Mouse (Mus musculus) heart, postnatal 25 days (tissue): ENCODE results near the gene Igf1r. TPM values are rescaled to one million over a fixed set of nuclear protein-coding genes. Genes with fewer than 3 reads are reported as not detected.
A peak's percentile ranks its signal among the peaks of the same experiment; 100 is the strongest.

ENCODE experiments used
- DNase-seq: peaks from one replicate; pipeline ENCODE4 v3.0.0; 2022; ENCODE audit warnings: low spot score
- intact Hi-C: fragments of 180-260 bp; cut with DNase I; formaldehyde crosslinking; loops from one replicate; pipeline ENCODE4 v1.15.1; 2025
- total RNA-seq, 2 experiments: library from RNA; stranded (reverse); gene quantifications; 2 replicates each; pipeline ENCODE4 v1.2.3; 2021

Igf1r gene
- total RNA-seq, 2 experiments from 2014 or later, result 12.7 to 18.8 TPM

DNA sequence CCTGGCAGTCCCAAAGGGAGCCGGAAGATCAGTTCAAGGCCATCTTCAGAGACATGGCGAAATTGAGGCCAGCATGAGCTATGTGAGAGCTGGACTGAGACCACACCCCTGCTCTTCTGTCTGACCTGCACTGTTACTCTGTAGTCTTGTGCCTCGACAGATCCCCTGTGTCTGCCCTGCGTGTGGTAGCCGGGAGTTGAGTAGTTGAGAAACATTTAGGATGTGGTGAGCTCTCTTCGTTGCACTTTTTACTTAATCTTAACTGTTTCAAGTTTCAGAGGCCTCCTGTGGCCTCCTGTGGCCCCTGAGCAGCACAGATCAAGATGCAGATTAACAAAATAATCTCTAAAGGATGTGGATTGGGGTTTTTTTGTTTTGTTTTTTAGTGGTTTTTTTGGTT lies 181.1 kb downstream of the Igf1r start:
- DNase-seq, result no peak
- intact Hi-C loops, result loop anchor here (5.0 kb wide), 1 partner anchor 169 kb away; no protein-coding TSS in a partner anchor

DNA sequence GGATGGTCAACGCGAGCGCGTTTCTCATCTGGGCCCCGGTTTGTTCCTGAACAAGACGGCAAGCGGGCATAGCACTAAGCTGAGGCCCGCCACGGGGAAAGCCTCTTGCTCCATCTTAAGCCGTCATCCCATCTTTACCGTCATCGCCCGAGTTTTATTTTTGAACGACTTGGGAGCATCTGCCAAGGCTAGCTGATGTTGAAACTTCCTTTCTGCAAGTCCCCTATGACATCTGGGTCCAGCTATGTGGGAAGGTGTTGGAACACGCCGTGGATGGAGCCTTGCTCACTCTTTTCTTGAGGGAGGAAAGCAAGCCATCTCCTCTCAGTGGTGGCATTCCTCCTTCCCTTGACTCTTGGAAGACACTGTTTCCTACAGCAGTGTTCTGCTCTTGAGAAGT lies 182.3 kb downstream of the Igf1r start:
- intact Hi-C loops, result loop anchor here (5.0 kb wide), 1 partner anchor 167 kb away; no protein-coding TSS in a partner anchor
- DNase-seq, result peak; percentile 52

DNA sequence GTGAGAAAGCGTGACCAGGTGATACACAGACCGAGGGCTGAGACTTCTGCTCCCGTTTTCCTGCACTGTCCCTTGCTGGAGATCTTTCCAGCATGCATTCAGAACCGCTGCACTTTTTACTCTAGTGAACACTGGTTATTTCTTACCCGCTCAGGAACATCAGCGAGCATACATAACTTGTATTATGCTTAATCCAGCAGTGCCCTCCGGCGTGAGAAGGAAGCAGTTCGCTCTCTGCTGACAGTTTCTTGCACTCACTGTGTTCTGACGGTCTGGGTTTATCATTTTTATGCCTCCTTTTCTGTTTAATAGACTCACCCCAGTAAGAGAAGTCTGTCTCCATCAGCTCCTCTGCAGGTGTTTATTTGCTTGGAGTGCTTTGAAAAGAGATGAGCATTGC lies 183.4 kb downstream of the Igf1r start:
- DNase-seq, result no peak
- intact Hi-C loops, result no loop called here

DNA sequence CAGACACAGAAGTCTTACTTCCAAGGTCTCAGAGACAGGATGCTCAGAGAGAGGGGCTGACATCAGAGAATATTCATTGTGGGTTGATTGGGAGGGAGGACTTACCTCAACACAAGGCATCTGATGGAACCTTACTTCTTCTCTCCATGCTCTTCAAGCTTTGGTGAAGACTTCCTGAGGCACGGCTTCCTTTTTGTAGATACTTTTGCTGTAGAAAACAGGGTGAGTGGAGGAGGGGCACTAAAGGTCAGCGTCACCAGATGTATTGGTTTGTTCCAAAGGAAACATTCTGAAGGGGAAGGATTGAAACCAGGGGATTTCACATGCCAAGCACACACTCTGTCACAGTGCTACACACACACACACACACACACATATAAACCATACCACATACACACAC lies 186.8 kb downstream of the Igf1r start:
- no peak for DNase-seq
- intact Hi-C loops, result no loop called here

DNA sequence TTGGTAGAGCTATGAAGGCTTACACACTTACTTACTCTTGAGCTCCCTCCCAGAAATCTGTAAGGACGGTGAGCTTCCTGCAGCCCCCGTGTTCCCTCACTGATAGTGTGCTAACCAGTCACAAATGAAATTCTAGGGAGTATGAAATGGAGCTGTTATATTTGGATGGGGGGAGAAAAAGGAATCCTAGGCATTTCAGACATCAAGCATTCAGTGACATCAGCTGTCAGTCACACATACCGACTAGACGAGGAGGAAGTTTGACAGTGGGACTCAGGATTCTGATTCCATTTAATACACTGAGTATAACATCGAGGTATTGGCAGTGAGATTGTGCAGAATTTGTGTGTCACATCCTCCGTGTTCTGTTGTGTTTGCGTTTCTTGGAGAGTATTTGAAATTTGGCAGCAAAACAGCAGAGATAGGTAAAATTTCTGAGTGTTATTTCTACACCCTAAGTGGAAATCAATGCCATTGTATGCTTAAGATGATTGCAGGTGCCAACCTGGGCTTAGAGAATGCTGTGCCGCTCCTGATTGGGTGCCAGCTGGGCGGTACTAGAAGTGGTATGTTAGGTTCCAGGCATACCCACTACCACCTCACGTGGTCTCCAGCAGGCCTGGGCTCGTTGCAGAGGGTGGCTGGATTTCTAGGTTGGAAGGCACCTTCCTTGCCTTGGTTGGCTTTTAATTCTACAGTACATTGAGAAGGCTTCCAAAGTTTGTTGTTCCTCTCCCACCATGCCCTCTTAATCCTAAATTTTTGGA lies 187.6 kb downstream of the Igf1r start:
- intact Hi-C loops, result no loop called here
- no peak for DNase-seq

DNA sequence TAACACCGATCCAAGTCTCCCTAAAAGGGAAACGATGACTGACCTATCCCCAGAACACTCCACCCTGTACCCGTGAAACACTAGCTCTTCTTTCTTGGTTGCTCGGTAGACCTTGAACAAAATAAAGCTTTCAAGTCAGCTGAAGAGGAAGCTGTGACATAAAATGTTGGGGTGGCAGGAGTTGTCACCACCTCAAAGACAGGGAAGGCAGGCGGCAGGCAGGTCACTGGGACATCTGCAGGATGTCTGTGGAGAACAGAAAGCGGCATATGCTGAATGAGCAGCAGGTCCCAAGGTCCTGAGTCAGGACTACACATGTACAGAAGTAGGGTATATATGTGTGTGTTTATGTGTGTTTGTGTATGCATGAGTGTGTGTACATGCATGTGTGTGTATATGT lies 191.6 kb downstream of the Igf1r start:
- intact Hi-C loops, result no loop called here
- no peak for DNase-seq

DNA sequence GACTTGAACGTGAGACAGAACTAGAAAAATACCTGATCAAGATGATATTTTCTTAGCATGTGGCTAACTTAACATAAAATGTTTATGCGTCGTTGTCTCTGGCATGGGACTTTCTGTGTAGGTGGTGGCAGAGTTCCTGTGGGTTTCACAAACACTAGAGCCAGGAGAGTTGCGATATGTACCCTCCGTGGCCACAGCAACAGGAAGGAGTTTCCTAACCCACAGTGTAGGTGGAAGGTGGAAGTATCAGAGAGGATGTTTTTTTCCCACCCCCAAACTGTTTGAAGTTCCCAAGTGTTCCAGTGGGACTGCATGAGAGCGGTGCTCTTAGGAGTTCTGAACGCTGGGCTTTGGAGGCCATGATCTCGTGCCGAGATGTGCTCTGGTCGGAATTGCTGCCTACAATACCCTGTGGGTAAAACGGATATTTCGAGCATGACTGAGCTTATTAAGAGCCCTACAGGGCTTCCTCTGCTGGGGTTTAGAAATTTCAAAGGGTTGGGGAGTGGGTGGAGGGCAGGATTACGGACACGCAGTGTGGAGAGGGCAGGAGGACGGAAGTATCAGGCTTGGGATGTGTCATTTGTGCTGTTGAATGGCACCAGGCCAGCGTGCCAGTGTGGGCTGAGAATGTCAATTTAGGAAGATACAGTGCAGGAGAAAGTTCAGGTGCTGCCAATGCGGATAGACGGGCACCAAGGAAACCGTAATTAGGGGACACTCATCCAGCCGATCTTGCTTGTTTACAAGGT lies 195.8 kb downstream of the Igf1r start:
- DNase-seq, result no peak
- intact Hi-C loops, result no loop called here

DNA sequence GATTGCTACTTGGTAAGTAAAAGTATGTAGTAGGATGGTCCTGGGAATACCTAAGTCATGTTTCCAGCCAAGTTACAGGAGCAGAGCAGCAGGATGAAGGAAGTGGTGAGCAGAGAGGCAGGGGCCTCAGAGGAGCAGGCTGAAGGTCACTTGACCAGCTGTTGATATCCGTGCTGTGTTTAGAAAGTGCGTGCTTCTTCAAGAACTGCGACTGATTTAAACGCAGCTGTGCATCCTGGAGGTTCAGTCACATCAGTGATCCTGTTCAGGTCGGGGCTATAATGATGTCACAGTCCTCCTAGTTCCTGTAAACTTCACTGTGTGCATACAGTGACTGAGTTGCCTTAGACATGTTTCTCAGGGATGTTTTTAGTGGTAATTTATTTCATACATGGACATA lies 199.3 kb downstream of the Igf1r start:
- DNase-seq, result no peak
- intact Hi-C loops, result no loop called here

DNA sequence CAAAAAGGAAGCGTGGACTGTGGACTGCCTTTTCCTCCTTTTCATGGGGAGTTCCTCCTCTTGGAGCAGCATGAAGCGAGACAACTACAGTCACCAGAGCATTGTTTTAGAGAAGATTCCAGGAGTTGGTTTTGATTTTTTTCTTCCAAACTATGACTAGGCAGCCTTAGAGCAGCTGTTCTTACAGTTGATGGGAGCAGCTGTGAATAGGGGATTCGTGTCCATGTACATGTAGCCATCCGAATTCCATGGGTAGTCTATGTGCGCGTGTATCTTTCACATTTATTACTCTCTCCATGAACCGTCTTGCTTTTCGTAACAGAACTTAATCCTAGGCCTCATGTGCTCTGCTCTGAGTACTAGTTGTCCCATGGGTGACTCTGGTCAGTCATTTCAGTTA lies 199.8 kb downstream of the Igf1r start:
- no peak for DNase-seq
- intact Hi-C loops, result no loop called here

DNA sequence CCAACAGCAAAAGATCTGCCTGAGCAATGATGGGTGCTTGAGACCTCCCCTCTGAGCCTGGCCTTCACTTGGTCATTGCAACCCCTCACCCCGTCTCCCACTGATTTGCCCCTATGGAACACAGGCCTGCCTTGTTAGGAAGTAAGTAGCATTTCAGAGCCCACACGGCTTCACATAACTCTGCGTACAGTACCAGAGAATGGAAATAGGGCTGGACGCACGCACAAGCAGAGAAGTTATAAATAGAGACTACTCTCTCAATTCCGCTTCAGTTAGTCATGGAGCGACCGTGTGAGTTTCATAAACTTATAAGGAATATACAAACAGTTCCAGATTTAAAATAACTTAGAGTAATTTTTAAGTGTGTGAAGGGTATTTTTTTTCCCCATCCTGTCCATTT lies 200.6 kb downstream of the Igf1r start:
- DNase-seq, result no peak
- intact Hi-C loops, result no loop called here

DNA sequence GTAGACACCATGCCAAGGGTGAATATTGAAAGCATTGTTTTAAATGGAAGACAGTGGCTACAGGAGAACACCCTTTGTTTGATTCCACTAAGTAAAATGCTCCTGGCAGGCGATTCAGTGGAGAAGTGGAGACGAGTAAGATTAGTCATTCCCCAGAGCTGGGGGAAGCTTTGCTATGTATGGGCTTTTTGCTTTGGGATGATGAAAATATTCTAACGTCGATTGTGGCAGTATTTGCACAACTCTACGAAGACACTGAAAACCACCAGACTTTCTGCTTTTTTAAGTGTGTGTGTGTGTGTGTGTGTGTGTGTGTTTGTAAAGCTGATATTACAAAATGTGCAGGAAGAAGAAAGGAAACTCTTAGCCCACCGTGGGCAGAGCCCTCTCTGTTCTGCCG lies 202.0 kb downstream of the Igf1r start:
- intact Hi-C loops, result no loop called here
- DNase-seq, result no peak

DNA sequence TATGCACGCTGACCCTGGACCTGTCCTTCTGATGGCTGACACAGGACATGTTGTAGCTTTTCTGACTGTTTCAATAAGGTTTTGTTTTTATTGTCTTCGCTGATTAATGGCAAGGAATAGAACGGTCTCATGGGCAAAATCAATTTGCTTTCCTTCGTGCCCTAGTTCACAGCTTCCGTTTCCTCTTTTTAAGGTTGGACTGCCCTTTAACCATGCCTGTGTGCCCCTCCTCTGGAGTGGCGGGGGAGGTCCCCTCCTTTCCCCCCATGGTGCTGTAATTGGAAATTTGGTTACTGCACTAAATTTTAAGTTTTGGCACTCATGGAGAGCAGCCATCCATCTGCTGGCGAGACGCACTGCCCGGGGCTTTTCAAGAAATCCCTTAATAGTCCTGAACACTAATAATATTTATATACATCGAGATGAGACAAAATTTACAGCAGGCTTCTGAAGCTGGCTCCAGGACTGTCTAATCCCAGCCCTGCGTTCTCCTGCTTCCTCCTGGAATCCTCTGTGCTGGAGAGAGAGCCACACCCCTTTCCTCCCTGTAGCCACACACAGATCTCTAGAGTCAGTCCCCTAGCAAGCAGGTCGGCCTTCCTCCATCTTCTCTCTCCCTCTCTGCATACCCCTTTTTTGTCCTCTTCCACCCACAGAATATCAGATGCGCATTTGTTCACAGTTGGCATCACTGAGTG lies 207.6 kb downstream of the Igf1r start:
- intact Hi-C loops, result no loop called here
- DNase-seq, result no peak

DNA sequence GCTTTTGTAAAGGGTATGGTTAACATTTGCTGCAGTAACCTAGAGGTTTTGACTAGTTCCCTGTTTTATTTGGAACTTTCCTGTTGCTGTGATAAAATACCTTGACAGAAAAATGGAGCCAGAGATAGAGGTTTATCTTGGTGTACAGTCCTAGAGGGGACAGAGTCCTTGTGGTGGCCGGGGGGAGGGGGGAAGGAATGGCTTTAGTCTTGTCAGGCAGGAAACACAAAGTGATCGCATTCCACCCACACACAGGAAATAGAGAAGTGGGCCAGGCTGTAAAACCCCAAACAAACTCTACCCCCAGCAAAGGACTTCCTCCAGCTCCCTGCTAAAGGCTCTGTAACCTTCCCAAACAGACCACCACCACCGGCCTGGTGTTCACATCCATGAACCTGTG lies 211.4 kb downstream of the Igf1r start:
- no peak for DNase-seq
- intact Hi-C loops, result no loop called here

DNA sequence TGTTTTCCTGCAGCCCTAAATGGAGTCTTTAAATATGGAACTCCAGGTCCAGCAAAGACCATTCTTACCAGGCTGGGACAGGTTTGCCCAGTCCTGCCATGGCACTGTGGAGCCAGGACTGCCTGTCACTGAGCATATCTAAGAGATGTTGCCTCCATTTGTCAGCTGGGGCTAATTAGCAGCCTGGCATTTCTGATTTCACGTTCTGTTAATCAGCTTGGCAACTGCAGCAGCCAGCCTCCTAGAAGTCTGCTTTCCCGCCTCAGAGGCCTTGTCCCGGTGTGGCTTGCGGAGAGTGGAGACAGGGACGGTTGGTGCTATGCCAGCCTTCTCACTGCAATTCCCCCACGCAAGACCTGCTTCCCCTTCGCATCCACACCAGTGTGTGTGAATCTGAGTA lies 220.1 kb downstream of the Igf1r start:
- DNase-seq, result no peak
- intact Hi-C loops, result loop anchor here (10.0 kb wide), 1 partner anchor 368 kb away; no protein-coding TSS in a partner anchor

DNA sequence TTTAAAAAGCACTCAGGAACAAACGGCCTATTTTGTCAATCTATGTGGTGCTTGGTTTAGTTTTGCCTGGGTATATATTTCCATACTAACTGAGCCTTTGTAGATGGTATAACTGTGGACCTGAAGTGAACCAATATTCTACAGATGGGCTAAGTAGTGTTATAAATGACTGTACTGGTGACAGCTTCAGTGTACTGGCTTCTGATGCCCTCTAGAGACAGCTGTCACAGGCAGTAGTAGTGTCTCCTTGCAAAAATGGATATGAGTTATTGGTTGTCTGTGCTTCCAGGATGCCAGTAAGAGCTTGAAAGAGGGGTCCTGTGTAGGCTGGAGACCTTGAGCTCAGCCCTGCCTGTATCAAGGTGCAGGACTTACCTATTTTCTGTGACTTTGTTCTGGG lies 227.0 kb downstream of the Igf1r start:
- intact Hi-C loops, result loop anchor here (10.0 kb wide), 2 partner anchors 125 to 375 kb away; no protein-coding TSS in a partner anchor
- no peak for DNase-seq

DNA sequence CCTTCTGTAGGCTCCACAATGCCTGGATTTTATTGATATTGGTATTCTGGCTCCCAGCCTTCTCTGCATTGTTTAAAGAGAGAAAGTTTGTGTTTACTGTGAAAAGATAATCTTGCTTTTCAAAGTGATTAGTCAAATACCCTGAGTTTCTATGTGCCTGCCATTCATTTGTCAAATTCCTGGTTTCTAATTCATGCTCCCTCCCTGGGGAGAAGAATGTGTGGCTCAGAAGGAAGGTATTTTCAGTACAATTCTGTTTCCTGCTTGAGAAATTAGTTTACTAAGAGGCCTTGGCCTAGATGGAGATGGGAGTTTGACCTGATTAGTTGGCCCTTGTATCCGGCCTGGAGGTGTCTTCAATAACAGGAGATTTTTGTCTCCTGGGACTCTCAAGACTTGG lies 228.5 kb downstream of the Igf1r start:
- no peak for DNase-seq

DNA sequence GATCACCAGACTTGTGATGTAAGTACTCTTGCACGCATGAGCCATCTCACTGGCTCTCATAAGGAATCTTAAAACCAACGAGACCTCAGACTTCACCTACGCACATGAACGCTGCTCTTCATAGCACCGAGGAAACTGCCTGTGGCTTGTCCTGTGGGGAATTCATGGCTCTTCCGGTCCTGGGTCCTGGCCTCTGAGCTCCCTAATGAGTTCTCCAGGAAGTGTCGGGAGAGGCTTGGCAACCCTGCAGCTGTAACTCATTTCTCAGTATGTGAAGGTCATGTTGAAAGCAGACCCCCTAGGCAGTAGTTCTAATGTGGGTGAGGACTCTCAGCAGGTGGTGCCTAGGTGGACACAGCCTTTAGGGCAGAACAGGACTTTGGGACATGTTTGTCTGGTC lies 229.4 kb downstream of the Igf1r start:
- no peak for DNase-seq
- intact Hi-C loops, result loop anchor here (10.0 kb wide), 1 partner anchor 123 kb away; no protein-coding TSS in a partner anchor

More for the DNA sequence above, 228.5 kb downstream of the Igf1r start:
- intact Hi-C loops, result loop anchor here (10.0 kb wide), 1 partner anchor 124 kb away; no protein-coding TSS in a partner anchor

DNA sequence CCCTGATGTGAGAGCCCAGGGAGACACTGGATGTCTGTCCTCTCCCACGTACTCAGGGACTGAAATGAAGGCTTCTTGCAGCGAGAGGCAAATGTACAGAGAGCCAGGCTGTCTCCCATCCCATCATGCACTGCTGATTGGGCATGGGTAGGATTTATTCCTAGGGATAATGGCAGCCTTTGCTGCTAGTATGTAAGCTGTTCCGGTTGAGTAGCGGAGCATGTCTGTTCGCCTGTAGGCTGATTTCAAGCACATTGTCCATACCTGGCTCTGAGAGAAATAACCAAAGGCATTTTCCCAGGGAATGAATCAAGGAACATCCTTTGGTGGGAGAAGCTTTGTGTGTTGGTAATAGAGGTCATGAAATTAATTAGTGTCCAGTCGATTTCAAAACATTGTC lies 230.1 kb downstream of the Igf1r start:
- intact Hi-C loops, result loop anchor here (10.0 kb wide), 1 partner anchor 122 kb away; no protein-coding TSS in a partner anchor
- no peak for DNase-seq

DNA sequence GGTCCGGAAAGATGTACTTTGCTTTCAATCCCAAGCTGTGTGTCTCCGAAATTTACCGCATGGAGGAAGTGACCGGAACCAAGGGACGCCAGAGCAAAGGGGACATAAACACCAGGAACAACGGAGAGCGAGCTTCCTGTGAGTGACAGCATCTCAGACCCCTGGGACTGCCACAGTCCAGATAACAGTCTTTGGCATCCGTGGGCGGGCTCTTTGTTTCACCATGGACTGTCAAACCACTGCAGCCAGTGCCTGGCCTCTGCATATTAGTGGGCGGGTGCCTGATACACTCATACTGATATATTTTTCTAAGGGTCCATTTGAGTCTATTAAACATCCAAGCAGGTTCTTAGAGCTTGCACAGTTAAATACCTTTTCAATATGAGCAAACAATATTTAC lies 230.8 kb downstream of the Igf1r start:
- intact Hi-C loops, result loop anchor here (10.0 kb wide), 1 partner anchor 121 kb away; no protein-coding TSS in a partner anchor
- DNase-seq, result no peak

DNA sequence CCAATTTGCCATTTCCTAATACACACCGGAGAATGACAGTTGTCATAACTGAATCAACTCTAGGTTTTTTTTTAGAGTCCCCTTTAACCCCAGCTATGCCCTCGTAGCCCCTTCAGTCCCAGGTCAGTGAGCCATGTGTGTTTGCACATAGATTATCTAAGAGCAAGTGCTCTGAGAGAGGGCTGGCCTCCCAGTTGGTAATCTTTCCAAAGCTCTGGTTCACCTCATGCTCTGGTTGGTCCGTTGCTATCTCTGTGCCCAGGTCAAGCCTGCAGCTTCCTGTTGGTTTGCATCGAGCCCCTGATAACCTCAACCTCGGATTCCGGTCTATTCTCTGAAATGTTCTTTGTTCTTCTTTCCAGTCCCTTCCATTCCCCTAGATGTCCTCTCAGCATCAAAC lies 236.6 kb downstream of the Igf1r start:
- DNase-seq, result no peak
- intact Hi-C loops, result loop anchor here (10.0 kb wide), 1 partner anchor 116 kb away; no protein-coding TSS in a partner anchor
